Comparison of ENCODE assay signal across 31 mouse cellular contexts in genomic region chr3:109470651-109471255, GRCm38 (mm10).
A peak's percentile ranks its signal among the peaks of the same experiment; 100 is the strongest.
DNase-seq lines count a peak whose midpoint lies in the region; ATAC-seq and TF ChIP-seq lines count a peak whose summit lies in the region.
"Had no signal": no experiment of that assay in that cellular context is flagged by ENCODE, and none has a peak within 500 bp of the region (broad histone marks: within the 10 kb centered on the region; RNA-seq: fewer than 3 reads in every experiment).

No protein-coding gene starts in this region.

- no peak for DNase-seq in liver
- peak; percentile 33 for DNase-seq in yolk sac, embryonic 10.5 days (ENCODE audit: low spot score)
- DNase-seq in urinary bladder, postnatal 36 days (ENCODE audit: low spot score in 2 of 2): no peak
- DNase-seq: adrenal gland, adult 8-10 months; adrenal gland, postnatal 25 days; cerebellum, adult 11-12 months; cerebellum, adult 8-10 months; cerebellum, postnatal 10 days; cerebellum, postnatal 36 days; embryo, embryonic 11 days; gastrocnemius, adult 2 months; gastrocnemius, postnatal 14 days; heart, adult 11 months; heart, postnatal 14 days; heart, postnatal 4 days had no signal

- no peaks in the 10 kb centered on the region for H3K9me3 ChIP-seq in intestine, embryonic 15.5 days
- H3K9me3 ChIP-seq in intestine, postnatal 0 days (ENCODE audit: control insufficient read depth): no peaks in the 10 kb centered on the region
- no peaks in the 10 kb centered on the region for H3K9me3 ChIP-seq in kidney, embryonic 15.5 days (replicated peaks)
- H3K9me3 ChIP-seq in kidney, embryonic 14.5 days (ENCODE audit: control insufficient read depth, low read length): no peaks in the 10 kb centered on the region
- no peaks in the 10 kb centered on the region for H3K9me3 ChIP-seq in liver, embryonic 16.5 days (replicated peaks; ENCODE audit: control insufficient read depth, low read length)
- H3K9me3 ChIP-seq: embryonic facial prominence, embryonic 10.5 days; embryonic facial prominence, embryonic 13.5 days; forebrain, embryonic 12.5 days; forebrain, embryonic 15.5 days; heart, embryonic 12.5 days; heart, embryonic 15.5 days had no signal

- no peak for TF ChIP-seq CTCF in intestine, postnatal 0 days (IDR thresholded peaks at IDR 0.05; ENCODE audit: low read depth)

- no peak overlapping the region for H3K9ac ChIP-seq in intestine, embryonic 15.5 days
- H3K9ac ChIP-seq in intestine, postnatal 0 days (ENCODE audit: low read depth, low read length): no peak overlapping the region
- H3K9ac ChIP-seq in kidney, embryonic 15.5 days: no peak overlapping the region
- H3K9ac ChIP-seq in kidney, embryonic 14.5 days (ENCODE audit: low read depth, low read length): no peak overlapping the region
- H3K9ac ChIP-seq in liver, embryonic 16.5 days (ENCODE audit: low read depth, low read length): no peak overlapping the region
- H3K9ac ChIP-seq: embryonic facial prominence, embryonic 13.5 days; forebrain, embryonic 12.5 days; forebrain, embryonic 15.5 days; heart, embryonic 12.5 days; heart, embryonic 15.5 days; hindbrain, embryonic 14.5 days had no signal

- WGBS in intestine, embryonic 15.5 days: 38% methylated on average over 1 of the region's 1 CpGs
- 27% methylated on average over 1 of the region's 1 CpGs for WGBS in intestine, postnatal 0 days
- WGBS in kidney, embryonic 15.5 days: 55% methylated on average over 1 of the region's 1 CpGs
- WGBS in kidney, embryonic 14.5 days: 56% methylated on average over 1 of the region's 1 CpGs
- 31% methylated on average over 1 of the region's 1 CpGs for WGBS in liver, embryonic 16.5 days (ENCODE audit: insufficient replicate concordance)

- no peak overlapping the region for H3K27ac ChIP-seq in intestine, embryonic 15.5 days
- no peak overlapping the region for H3K27ac ChIP-seq in intestine, postnatal 0 days (ENCODE audit: low read depth, low read length)
- H3K27ac ChIP-seq in kidney, embryonic 15.5 days: no peak overlapping the region
- no peak overlapping the region for H3K27ac ChIP-seq in kidney, embryonic 14.5 days (ENCODE audit: low read depth, low read length)
- H3K27ac ChIP-seq in liver, embryonic 16.5 days (ENCODE audit: low read length): no peak overlapping the region
- H3K27ac ChIP-seq: embryonic facial prominence, embryonic 10.5 days; embryonic facial prominence, embryonic 13.5 days; forebrain, embryonic 12.5 days; forebrain, embryonic 15.5 days; gastrocnemius, adult 2 months; heart, embryonic 15.5 days; hindbrain, embryonic 14.5 days; hindbrain, postnatal 0 days had no signal

- H3K4me3 ChIP-seq in intestine, embryonic 15.5 days (replicated peaks): no peak overlapping the region
- H3K4me3 ChIP-seq in intestine, postnatal 0 days (ENCODE audit: low read depth, low read length): no peak overlapping the region
- H3K4me3 ChIP-seq in kidney, embryonic 15.5 days (replicated peaks): no peak overlapping the region
- no peak overlapping the region for H3K4me3 ChIP-seq in kidney, embryonic 14.5 days (ENCODE audit: low read length)
- no peak overlapping the region for H3K4me3 ChIP-seq in liver, embryonic 16.5 days (ENCODE audit: low read depth, low read length)
- H3K4me3 ChIP-seq: embryonic facial prominence, embryonic 10.5 days; embryonic facial prominence, embryonic 13.5 days; erythroblast, embryonic 14.5 days; forebrain, embryonic 12.5 days; forebrain, embryonic 15.5 days; gastrocnemius, adult 2 months; heart, embryonic 12.5 days; heart, embryonic 15.5 days had no signal

- peak; percentile 69 for ATAC-seq in intestine, embryonic 15.5 days
- no peak for ATAC-seq in intestine, postnatal 0 days
- 0 out of 2 replicates have a peak, but pooled peaks have one; percentile 52 for ATAC-seq in kidney, embryonic 15.5 days (replicated peaks; ENCODE audit: low FRiP score)
- ATAC-seq in kidney, embryonic 14.5 days (ENCODE audit: low FRiP score, low TSS enrichment): no peak; the same call in 1 of the 2 replicates
- ATAC-seq in liver, embryonic 16.5 days (ENCODE audit: low read depth): 0 out of 2 replicates have a peak, but pooled peaks have one; percentile 45
- ATAC-seq: activated CD4-positive, CD25-positive, alpha-beta regulatory T cell, adult 4 months; CD4-positive, CD25-positive, alpha-beta regulatory T cell, adult 4 months; forebrain, embryonic 15.5 days; hindbrain, postnatal 0 days had no signal

- no peaks in the 10 kb centered on the region for H3K27me3 ChIP-seq in intestine, embryonic 15.5 days (replicated peaks)
- H3K27me3 ChIP-seq in intestine, postnatal 0 days (replicated peaks; ENCODE audit: control insufficient read depth, insufficient read depth, low read length): no peaks in the 10 kb centered on the region
- H3K27me3 ChIP-seq in kidney, embryonic 15.5 days: no peaks in the 10 kb centered on the region
- no peaks in the 10 kb centered on the region for H3K27me3 ChIP-seq in kidney, embryonic 14.5 days (ENCODE audit: control insufficient read depth, insufficient read depth, low read length)
- no peaks in the 10 kb centered on the region for H3K27me3 ChIP-seq in liver, embryonic 16.5 days (ENCODE audit: control insufficient read depth, insufficient read depth, low read depth, low read length)
- H3K27me3 ChIP-seq: embryonic facial prominence, embryonic 13.5 days; forebrain, embryonic 12.5 days; forebrain, embryonic 15.5 days; heart, embryonic 12.5 days; heart, embryonic 15.5 days had no signal

- no peaks in the 10 kb centered on the region for H3K36me3 ChIP-seq in intestine, embryonic 15.5 days
- no peaks in the 10 kb centered on the region for H3K36me3 ChIP-seq in intestine, postnatal 0 days (ENCODE audit: control insufficient read depth, insufficient read depth)
- no peaks in the 10 kb centered on the region for H3K36me3 ChIP-seq in kidney, embryonic 15.5 days
- no peaks in the 10 kb centered on the region for H3K36me3 ChIP-seq in kidney, embryonic 14.5 days (ENCODE audit: control insufficient read depth, insufficient read depth, low read length)
- H3K36me3 ChIP-seq in liver, embryonic 16.5 days (ENCODE audit: control insufficient read depth, insufficient read depth): no peaks in the 10 kb centered on the region
- H3K36me3 ChIP-seq: embryonic facial prominence, embryonic 10.5 days; embryonic facial prominence, embryonic 13.5 days; forebrain, embryonic 12.5 days; forebrain, embryonic 15.5 days; heart, embryonic 12.5 days; heart, embryonic 15.5 days had no signal

- no peaks in the 10 kb centered on the region for H3K4me1 ChIP-seq in intestine, embryonic 15.5 days (replicated peaks)
- no peaks in the 10 kb centered on the region for H3K4me1 ChIP-seq in intestine, postnatal 0 days (replicated peaks; ENCODE audit: control insufficient read depth, insufficient read depth, low read length)
- H3K4me1 ChIP-seq in kidney, embryonic 15.5 days: peaks cover 5% of the 10 kb centered on the region; the same call in 1 of the 2 replicates
- no peaks in the 10 kb centered on the region for H3K4me1 ChIP-seq in kidney, embryonic 14.5 days (ENCODE audit: control insufficient read depth, insufficient read depth, low read length)
- no peaks in the 10 kb centered on the region for H3K4me1 ChIP-seq in liver, embryonic 16.5 days (ENCODE audit: control insufficient read depth, low read depth, low read length)
- H3K4me1 ChIP-seq: embryonic facial prominence, embryonic 10.5 days; forebrain, embryonic 12.5 days; forebrain, embryonic 15.5 days had no signal

- no peak overlapping the region for H3K4me2 ChIP-seq in intestine, embryonic 15.5 days (replicated peaks)
- H3K4me2 ChIP-seq in intestine, postnatal 0 days (replicated peaks; ENCODE audit: low read depth): no peak overlapping the region
- no peak overlapping the region for H3K4me2 ChIP-seq in kidney, embryonic 15.5 days
- no peak overlapping the region for H3K4me2 ChIP-seq in kidney, embryonic 14.5 days (replicated peaks; ENCODE audit: low read depth, low read length)
- no peak overlapping the region for H3K4me2 ChIP-seq in liver, embryonic 16.5 days (ENCODE audit: low read depth, low read length)
- H3K4me2 ChIP-seq: embryonic facial prominence, embryonic 13.5 days; forebrain, embryonic 12.5 days; forebrain, embryonic 15.5 days; heart, embryonic 12.5 days; heart, embryonic 15.5 days; hindbrain, embryonic 14.5 days had no signal

Comparison
In these comparisons a context has a peak if more than half of its experiments do, and no peak if none do; other contexts are left out.
1. ATAC-seq: peak in intestine, embryonic 15.5 days (single experiment), kidney, embryonic 15.5 days (single experiment) and liver, embryonic 16.5 days (single experiment); none in intestine, postnatal 0 days (single experiment) and kidney, embryonic 14.5 days (single experiment).